Mouse (Mus musculus): ENCODE measurements around the gene Lyg2.

The Lyg2 gene

DNA sequence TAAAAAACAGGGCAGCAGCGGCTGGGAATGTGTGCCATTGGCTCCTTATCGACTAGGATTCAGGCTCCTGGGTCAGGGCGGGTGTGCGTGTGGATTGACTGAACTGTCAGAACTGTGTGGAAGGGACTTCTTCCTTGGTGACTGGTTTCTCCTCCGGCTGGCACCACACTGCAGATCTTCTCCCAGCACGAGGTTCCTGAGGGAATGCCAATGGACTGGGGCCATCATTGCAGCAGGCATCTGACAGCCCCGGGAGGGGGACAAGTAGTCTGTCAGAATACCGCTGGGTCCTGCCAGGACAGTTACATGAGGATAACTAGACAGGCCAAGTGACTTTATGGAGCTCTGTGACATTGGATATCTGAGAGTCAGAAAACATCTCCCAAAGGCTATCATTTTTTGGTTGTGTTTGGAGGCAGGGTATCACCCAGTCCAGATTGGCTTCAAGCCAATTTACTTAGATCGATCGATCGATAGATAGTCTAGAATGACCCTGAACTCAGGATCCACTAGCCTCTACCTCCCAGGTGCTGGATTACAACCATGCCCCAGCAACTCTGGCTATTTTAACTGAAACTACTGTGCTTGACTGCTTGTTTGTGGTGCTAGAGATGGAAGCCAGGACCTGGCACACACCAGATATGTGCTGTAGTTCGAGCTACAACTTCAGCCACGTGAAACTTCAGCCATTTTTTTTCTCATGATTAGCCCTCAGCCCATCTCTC is 38.4 kb downstream of the Lyg2 start:
- DNase-seq = no peak

DNA sequence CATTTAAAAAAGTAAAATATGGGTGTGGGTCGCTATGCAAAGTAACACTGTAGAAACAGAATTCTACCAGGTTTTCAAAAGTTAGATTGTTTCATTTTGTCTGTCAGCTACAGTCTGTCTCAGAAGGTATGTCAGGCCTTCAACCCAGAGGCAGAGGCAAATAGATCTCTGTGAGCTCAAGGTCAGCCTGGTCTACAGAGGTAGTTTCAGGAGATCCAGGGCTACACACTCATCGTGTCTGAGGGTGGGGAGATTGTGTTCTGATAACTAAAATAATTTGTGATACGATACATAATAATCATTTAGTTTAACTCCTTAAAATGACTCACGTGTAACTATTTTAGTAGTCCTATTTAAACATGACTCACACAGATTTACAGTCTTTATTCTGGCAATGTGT is 43.1 kb downstream of the Lyg2 start:
- no peak for DNase-seq

DNA sequence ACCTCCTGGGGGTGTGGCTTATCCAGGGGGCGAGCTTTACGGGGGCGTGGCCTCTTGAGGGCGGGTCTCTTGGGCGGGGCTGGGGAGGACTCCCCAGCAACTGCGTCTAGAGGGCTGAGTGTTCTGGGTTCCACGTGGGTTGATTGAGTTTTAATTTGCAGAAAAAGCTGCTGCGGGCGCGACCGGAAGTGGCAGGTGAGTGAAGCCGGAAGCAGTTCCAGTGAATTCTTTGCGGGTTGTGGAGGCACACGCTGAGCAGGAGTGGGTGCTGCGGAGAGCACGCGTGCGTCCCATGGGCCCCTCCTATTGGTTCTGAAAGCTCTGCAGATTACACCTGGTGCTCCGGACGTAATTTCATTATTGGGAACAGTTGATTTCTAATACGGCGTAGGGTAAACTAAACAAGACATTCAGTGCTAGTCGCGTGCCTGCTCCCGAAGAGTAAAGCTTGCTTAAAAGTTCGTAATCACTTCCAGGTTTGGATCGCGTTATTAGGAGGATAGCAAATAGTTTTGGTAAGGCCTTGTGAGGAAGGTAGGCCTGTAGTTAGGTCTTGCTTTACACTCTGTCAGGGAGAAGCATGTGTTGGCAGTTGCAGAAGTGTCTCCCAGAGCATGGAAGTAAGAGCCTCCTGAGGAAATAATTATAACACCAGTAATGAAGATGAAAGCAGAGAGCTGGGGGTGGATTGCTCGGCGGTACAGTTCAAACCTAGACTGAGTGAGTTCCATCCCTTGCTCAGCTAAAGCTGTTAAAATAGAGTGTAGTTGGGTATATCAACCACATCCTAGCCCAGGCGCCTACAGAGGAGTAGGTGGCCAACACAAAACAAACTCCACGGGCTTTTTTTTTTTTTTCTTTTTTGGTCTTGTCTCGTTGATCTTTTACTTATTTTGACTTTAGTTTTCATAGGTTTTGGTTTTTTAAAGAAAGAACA is 43.9 kb downstream of the Lyg2 start:
- DNase-seq = peak; percentile 83

DNA sequence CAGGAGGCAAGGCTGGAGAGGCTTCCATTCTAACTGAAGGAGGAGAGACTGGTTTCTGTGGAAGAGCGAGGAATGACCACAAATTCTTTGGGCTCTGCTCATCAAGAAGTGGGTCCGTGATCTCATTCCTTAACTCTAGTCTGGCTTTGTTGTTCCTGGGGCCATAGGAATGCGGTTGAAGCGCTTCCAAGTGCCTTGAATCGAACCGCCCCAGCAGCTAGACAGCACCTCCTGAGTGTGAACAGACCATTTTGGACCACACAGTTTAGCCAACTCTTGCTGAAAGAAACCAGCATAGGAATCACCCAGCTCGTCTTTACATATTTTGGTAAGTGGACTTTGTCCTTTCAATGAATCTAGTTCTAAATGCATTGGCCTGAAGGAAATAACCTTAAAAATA is 44.6 kb downstream of the Lyg2 start, which contains the start of gene Lipt1:
TSS of gene Lipt1 (plus strand) at position 35 of the 400 bp plus-strand sequence.
- DNase-seq = peak; percentile 59

DNA sequence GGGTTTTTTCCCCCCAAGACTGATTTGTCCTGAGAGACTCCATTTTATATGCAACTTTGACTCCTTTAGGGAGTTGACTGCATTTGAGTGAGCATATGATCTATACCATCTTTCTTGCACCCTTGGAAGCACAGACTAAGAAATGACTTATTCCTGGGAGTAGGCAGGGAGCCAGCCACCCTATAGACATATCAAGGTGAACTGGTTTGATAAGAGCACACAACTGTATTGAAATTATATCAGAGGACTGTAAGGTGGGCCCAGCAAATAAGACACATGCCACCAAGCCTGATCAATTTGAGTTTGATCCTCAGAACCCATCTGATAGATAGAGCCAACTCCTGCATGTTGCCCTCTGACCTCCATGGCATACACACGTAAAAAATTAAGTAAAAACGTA is 46.9 kb downstream of the Lyg2 start:
- no peak for DNase-seq

DNA sequence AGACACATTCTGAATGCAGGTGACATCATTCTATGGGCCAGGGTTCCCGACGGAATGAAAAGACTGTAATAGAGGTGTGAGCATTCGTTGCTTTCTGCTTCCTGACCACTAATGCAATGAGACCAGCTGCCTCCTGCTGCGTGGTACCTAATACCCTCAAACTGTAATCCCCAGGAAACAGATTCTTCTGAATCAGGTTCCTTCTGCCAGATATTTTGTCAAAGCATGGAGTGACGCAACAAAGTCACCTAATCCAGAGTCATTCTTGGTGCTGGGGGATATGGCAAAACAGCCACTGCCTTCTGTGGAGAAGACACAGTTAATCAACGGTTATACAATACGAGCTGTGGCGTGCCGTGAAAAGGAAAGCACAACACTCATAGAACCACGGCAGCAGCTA is 47.7 kb downstream of the Lyg2 start:
- DNase-seq = no peak

DNA sequence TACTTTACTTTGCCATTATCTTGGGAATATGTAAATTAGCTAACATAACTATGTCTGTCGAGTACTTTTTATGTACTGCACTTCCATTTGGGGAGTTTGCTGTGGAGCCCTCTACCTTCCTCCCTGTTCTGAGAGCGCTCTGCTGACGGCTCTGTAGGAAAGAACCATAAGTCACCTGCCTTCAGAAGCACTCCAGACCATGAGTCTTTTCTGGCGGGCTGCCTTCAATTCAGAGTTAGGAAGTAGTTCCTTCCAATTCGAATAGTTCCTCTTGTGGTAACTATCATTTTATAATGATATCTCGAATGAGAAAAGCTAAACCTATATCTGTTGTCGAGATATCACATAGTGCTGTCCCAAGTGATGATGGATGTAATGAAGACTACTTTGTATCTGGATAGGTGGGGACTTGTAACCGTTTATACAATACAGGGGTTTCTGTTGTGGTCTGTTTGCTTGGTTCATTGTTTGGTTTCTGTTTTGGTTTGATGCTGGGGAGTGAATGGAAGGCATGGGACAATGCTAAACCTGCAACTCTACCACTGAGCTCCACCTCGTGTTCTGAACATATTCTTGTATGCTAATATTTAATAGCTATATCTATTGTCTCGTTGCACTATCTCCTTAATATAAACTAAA is 48.5 kb downstream of the Lyg2 start:
- DNase-seq = no peak

DNA sequence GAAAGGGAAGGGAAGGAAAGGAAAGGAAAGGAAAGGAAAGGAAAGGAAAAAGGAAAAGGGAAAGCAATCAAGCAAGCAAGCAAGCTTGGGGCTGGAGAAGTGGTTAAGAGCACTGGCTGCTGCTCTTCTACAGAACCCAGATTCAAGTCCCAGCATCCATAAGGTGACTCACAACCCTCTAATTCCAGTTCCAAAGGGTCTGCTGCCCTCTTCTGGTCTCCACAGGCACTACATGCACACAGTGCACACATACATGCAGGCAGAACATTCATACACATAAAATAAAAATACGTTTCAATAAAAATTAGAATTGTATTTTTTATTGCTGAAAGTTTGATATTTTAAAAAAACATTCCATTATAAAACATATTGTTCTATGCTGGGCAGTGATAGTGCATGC is 49.2 kb downstream of the Lyg2 start:
- peak; percentile 38 for DNase-seq

DNA sequence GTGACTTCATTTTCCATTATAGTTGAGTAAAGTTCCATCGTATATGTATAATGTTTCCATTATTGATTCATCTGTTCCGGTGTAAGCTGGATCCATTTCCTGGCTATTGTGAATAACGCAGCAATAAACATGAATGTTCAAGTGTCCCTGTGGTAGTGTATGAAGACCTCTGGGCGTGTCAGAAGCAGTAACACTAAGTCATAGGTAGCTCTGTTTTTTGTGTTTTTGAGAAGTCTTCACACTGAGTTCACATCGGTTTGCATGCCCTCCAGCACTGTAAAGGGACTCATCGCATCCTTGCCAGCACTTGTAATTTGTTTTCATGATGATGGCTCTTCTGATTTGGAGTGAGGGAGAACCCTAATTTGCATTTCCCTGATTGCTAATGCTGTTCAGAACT is 50.0 kb downstream of the Lyg2 start, which contains the start of gene Tsga10:
TSS of gene Tsga10 (minus strand) at position 144 of the 400 bp plus-strand sequence.
- DNase-seq = peak; percentile 36

DNA sequence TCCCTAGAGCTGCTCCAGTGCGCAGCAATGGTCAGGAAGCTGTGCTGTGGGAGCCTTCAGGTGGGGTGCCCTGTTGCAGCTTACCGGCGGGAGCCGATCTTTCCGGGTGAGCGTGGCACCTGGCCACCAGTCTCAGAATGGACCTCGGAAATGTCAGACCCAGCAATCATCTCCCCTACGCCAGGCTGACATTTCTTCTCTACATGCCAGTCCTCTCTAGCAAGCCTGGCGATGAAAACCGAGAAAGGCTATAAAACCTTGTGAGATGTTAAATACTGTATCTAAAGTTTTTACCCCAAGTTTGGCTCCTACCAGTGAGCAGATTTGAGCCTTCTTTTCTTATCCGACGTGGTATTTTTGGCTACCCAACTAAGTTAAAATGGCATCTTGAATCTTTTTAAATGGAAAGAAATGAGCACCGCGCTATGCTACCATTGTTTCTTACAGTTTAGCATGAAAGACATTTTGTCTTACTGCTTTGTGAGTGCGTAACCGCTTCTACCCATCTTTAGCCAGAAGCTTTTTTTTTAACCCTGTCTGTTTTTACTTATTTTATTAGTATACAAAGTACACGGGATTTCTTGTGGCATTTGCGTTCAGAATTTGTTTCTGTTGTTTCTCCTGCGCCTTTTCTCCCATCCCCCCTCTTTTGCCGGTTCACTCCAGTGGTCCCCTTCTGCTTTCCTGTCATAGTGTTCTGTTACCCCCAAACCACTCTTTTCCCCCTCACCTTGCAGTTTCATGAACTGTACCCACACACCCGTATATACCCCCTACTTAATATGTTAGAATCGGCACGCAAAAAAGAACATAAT is 50.7 kb downstream of the Lyg2 start:
- peak; percentile 52 for DNase-seq

DNA sequence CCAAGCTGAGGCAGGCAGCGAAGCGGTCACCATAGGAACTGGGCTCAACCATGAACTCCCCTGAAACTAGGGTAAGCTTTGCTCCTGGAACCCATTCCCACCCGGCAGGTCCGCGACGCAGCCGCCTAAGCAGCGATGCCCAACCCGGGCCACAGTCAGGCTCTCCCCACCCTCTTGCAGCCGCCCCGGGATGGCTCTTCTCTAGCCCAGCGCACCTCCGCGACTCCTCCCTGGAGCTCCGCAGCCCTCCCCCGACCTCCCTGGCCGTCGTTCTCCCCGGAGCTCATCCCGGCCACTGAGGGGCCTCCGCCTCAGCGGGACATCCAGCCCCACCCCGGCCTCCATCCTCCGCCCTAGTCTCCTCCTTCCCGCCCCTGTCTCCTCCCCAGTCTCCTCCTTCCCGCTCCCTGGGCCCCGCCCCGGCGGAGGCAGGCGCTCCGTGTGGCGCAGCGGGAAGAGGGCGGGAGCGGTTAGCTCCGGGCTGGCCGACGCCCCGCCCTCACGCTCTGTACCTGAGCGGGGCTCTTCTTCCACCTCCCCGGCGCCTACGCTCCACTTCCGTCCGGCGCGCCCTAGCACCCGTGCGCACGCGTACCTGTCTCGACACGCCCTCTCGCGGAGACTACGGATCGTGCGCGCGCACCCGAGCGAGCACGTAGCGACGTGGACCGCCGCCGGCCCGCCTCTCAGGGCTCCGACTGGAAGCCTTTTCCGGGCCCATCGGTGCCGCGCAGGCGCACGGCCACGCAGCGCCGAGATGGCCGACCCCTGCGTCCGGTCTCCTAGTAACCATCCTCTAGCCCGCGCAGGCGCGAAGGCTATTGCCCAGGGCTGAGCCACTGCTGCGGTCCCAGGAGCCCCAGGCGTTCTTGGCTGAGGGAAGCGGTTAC is 51.5 kb downstream of the Lyg2 start:
- DNase-seq = peak; percentile 100
